Mouse (Mus musculus) small intestine, adult 2 months (tissue): ENCODE measurements around the gene Kremen1.

Experiments used
- CTCF ChIP-seq: fragments of 200-500 bp; IDR thresholded peaks from 2 replicates; pipeline ENCODE4 v1.5.1; 2012; ENCODE audit warnings: low read depth, mild to moderate bottlenecking, control low read depth, inconsistent platforms, low read length, moderate library complexity, mixed read lengths; ENCODE audit not compliant: insufficient replicate concordance, insufficient read length; ENCODE audit errors: extremely low read depth
- POLR2A ChIP-seq: fragments of 200-500 bp; IDR thresholded peaks from 2 replicates; pipeline ENCODE4 v1.6.1; 2012; ENCODE audit warnings: low read depth, mild to moderate bottlenecking, control low read depth, inconsistent platforms, low read length, moderate library complexity

GRCm38 (mm10) chr11:5182870-5183269 is 78.5 kb downstream of the Kremen1 start:
- TF ChIP-seq CTCF (no peak), POLR2A (no peak)
